Mouse (Mus musculus): ENCODE measurements around the gene Hnrnpd. TPM values are rescaled to one million over a fixed set of nuclear protein-coding genes. Genes with fewer than 3 reads are reported as not detected.
A peak's percentile ranks its signal among the peaks of the same experiment; 100 is the strongest.

Hnrnpd gene
- polyA plus RNA-seq, 1 experiment from 2014 or later, result 274 TPM

GRCm38 (mm10) chr5:99906181-99906956, 72.4 kb downstream of the Hnrnpd start, which contains the start of gene Vamp9:
TSS of gene Vamp9 (plus strand) at chr5:99906254.
- Histone ChIP-seq H3K4me2 (ENCODE audit: low read depth, low read length, severe bottlenecking) (peak within 1 kb of the TSS; percentile 59), H3K27ac (ENCODE audit: low read depth, low read length) (peak within 1 kb of the TSS; percentile 85), H3K9me3 (ENCODE audit: control insufficient read depth, low read length) (no peaks in the 10 kb centered on the region), H3K4me3 (ENCODE audit: low read depth, low read length) (peak within 1 kb of the TSS; percentile 53), H3K27me3 (ENCODE audit: control insufficient read depth, insufficient read depth, low read length) (no peaks in the 10 kb centered on the region), H3K9ac (ENCODE audit: low read length) (peak within 1 kb of the TSS; percentile 77), H3K36me3 (ENCODE audit: control insufficient read depth, insufficient read depth, low read length) (no peaks in the 10 kb centered on the region), H3K4me1 (replicated peaks; ENCODE audit: control insufficient read depth, insufficient read depth, low read length) (no peaks in the 10 kb centered on the region)
- peak; percentile 98 for DNase-seq (ENCODE audit: low spot score)
- ATAC-seq (replicated peaks; ENCODE audit: low FRiP score), result peak; percentile 100
- 6% methylated on average over 47 of the region's 49 CpGs for WGBS

Other genes with a start within 250 kb of the Hnrnpd start
- gene Rasgef1b, start 249.9 kb downstream of the Hnrnpd start, polyA plus RNA-seq (2014; fragmentation: Nextera tagmentation; extraction: Ambion mirVana), result 21.5 and 25.5 TPM in 2 replicates
- gene Vamp9, start 72.7 kb downstream of the Hnrnpd start, polyA plus RNA-seq (2014; fragmentation: Nextera tagmentation; extraction: Ambion mirVana), result 0.51 TPM in 1 of 2 replicates, not detected in the other
- gene 4930524J08Rik, start 123 bp upstream of the Hnrnpd start, polyA plus RNA-seq (2014; fragmentation: Nextera tagmentation; extraction: Ambion mirVana), result 2.8 and 3.4 TPM in 2 replicates
- 296 and 314 TPM in 2 replicates for gene Hnrnpdl, start 60.7 kb upstream of the Hnrnpd start, polyA plus RNA-seq (2014; fragmentation: Nextera tagmentation; extraction: Ambion mirVana)
- 50.5 and 53.1 TPM in 2 replicates for gene Enoph1, start 61.0 kb upstream of the Hnrnpd start, polyA plus RNA-seq (2014; fragmentation: Nextera tagmentation; extraction: Ambion mirVana)
- 2.4 TPM in 2 replicates for gene Tmem150c, start 180.9 kb upstream of the Hnrnpd start, polyA plus RNA-seq (2014; fragmentation: Nextera tagmentation; extraction: Ambion mirVana)

All from forebrain, embryonic 11.5 days (tissue).